Mouse (Mus musculus) limb, embryonic 13.5 days (tissue): ENCODE data around the gene Scaf4. TPM values are rescaled to one million over a fixed set of nuclear protein-coding genes. Genes with fewer than 3 reads are reported as not detected.

ENCODE experiments used
- ATAC-seq: fragments of 200-750 bp; cut with Nextera tagmentation; 2 replicates; pipeline ENCODE4 v1.8.0; 2017; ENCODE audit warnings: low read depth, moderate number of reproducible peaks, moderate TSS enrichment; ENCODE audit not compliant: low FRiP score
- H3K27ac ChIP-seq: fragments of 300-500 bp; sonication (generic); 2 replicates; pipeline ENCODE4 v1.5.1; 2015; ENCODE audit warnings: inconsistent platforms, mild to moderate bottlenecking, moderate library complexity
- H3K27me3 ChIP-seq: fragments of 300-500 bp; sonication (generic); 2 replicates; pipeline ENCODE4 v1.6.1; 2015; ENCODE audit warnings: mild to moderate bottlenecking, inconsistent platforms
- H3K36me3 ChIP-seq: fragments of 300-500 bp; sonication (generic); 2 replicates; pipeline ENCODE4 v1.6.1; 2015; ENCODE audit warnings: inconsistent platforms, mild to moderate bottlenecking, moderate library complexity
- H3K4me1 ChIP-seq: fragments of 300-500 bp; sonication (generic); 2 replicates; pipeline ENCODE4 v1.6.1; 2015; ENCODE audit warnings: inconsistent platforms
- H3K4me2 ChIP-seq: fragments of 300-500 bp; sonication (generic); replicated peaks from 2 replicates; pipeline ENCODE4 v1.6.1; 2015; ENCODE audit warnings: inconsistent platforms, mild to moderate bottlenecking, moderate library complexity
- H3K4me3 ChIP-seq: fragments of 300-500 bp; sonication (generic); 2 replicates; pipeline ENCODE4 v1.5.1; 2015; ENCODE audit warnings: moderate library complexity, mild to moderate bottlenecking, inconsistent platforms
- H3K9ac ChIP-seq: fragments of 300-500 bp; sonication (generic); 2 replicates; pipeline ENCODE4 v1.6.1; 2015; ENCODE audit warnings: mild to moderate bottlenecking, inconsistent platforms
- H3K9me3 ChIP-seq: fragments of 300-500 bp; sonication (generic); 2 replicates; pipeline ENCODE4 v1.6.1; 2016; ENCODE audit warnings: inconsistent platforms
- WGBS: fragments of 180-500 bp; shearing (Covaris S2); methylation state at CpG from one replicate; pipeline ENCODE4 v1.1.7; 2015; 5-methylcytosine and 5-hydroxymethylcytosine counted together
- polyA plus RNA-seq: library from polyadenylated mRNA; unstranded; fragments of >200 nt; fragmentation: Nextera tagmentation; extraction: Ambion mirVana; gene quantifications from 2 replicates; pipeline ENCODE4 v1.2.1, GENCODE M21; 2015

Scaf4 gene
- polyA plus RNA-seq, 1 experiment from 2014 or later: 27.3 TPM

DNA sequence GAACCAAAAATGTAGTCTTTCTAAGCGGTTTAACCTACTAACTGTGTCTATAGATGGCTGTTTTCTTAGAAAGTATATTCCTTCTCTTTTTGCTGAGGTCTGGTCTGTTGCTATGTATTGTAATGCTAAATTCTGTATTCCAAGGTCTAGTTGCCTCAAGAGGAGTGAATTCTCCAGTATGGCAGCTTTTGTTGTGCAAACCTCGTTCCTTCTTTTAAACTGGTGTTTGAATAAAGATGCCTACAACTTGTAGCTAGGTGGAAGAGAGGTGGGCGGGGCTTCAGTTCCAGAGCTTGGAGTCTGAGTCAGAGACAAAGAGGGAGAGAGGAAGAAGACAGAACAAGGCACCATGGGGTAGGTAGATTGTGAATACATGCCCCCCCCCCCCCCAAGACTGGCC lies 25.5 kb upstream of the Scaf4 start:
- Histone ChIP-seq H3K27ac (no peak overlapping the region), H3K27me3 (no peaks in the 10 kb centered on the region), H3K4me1 (no peaks in the 10 kb centered on the region), H3K36me3 (no peaks in the 10 kb centered on the region), H3K4me2 (no peak overlapping the region), H3K9me3 (no peaks in the 10 kb centered on the region), H3K4me3 (no peak overlapping the region), H3K9ac (no peak overlapping the region)
- 72% methylated on average over 3 of the region's 3 CpGs for WGBS
- no peak for ATAC-seq

DNA sequence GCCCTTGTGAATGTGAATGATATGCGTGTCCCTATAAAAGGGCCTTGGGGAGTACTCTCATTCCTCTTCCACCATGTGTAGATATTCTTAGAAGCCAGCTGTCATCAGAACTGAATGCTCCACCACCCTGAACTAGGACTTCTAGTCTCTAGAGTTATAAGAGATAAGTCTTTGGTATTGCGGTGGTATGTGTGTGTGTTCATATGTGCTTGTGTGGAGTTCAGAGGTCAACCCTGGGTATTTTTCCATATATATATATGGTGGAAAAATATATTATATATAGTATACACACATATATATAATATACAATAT lies 19.6 kb upstream of the Scaf4 start:
- Histone ChIP-seq H3K27me3 (peaks cover under 1% of the 10 kb centered on the region; the same call in 1 of the 2 replicates), H3K4me3 (no peak overlapping the region), H3K36me3 (no peaks in the 10 kb centered on the region), H3K4me1 (peaks cover under 1% of the 10 kb centered on the region; the same call in 1 of the 2 replicates), H3K9ac (no peak overlapping the region), H3K4me2 (no peak overlapping the region), H3K27ac (no peak overlapping the region), H3K9me3 (no peaks in the 10 kb centered on the region)
- no peak; the same call in 1 of the 2 replicates for ATAC-seq
- 87% methylated on average over 2 of the region's 2 CpGs for WGBS

DNA sequence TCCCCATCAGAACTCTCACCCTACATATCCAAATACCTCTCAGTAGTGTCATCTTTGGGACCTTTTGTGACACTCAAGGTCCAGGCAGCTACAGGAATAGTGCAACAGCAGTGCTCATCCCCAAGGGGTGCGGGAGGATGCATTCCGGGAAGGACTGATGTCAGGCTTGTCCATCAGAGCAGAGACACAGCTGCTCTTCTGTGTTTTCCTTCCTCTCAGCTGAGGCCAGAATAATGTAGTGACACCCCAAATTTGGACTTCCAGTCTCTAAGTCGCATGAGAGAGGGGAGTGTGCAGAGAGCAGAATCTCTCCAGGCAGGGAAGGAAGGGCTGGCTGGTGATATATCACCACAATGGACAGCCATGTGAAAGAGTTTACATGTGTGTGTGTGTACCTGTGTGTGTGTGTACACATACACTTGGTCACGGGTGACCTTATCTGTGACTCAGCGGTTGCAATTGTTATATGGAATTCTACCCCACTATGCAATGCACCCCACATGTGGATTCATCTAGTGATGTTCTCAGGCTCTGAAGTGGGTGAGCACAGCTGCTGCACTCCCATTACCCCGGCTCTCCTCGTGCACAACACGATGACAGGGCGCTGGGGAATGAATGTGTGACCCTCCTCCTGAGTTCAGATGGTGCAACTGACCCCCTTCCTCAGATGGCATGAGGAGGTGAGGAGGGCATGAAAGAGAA lies 19.1 kb upstream of the Scaf4 start:
- WGBS: 84% methylated on average over 9 of the region's 9 CpGs

DNA sequence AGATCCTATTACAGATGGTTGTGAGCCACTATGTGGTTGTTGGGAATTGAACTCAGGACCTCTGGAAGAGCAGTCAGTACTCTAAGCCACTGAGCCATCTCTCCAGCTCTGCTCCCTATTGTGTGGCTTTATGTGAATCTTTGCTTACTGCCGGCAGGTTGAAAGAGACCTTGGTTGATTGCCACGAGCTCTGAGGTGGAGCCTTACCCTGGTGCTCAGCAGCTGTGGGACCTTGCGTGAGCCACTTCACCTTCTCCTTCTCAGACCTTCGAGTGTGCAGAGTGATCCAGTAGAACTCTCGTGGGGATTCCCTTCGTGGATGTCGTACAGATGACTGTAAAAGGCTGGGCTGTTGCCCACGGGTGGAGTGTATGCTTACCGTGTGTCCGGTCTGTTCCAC lies 17.4 kb upstream of the Scaf4 start:
- Histone ChIP-seq H3K4me2 (no peak overlapping the region), H3K4me3 (no peak overlapping the region), H3K36me3 (no peaks in the 10 kb centered on the region), H3K4me1 (peaks cover 11% of the 10 kb centered on the region; the same call in 1 of the 2 replicates), H3K27ac (no peak overlapping the region), H3K27me3 (peaks cover 13% of the 10 kb centered on the region; the same call in 1 of the 2 replicates), H3K9me3 (no peaks in the 10 kb centered on the region), H3K9ac (no peak overlapping the region)
- WGBS: 90% methylated on average over 10 of the region's 10 CpGs
- no peak for ATAC-seq

More for the DNA sequence above, 19.1 kb upstream of the Scaf4 start:
- peak; percentile 66 for ATAC-seq
- H3K4me2 ChIP-seq: no peak overlapping the region
- no peaks in the 10 kb centered on the region for H3K36me3 ChIP-seq
- no peak overlapping the region for H3K4me3 ChIP-seq
- peaks cover 6% of the 10 kb centered on the region; the same call in 1 of the 2 replicates for H3K4me1 ChIP-seq
- H3K27ac ChIP-seq: no peak overlapping the region
- no peaks in the 10 kb centered on the region for H3K9me3 ChIP-seq
- H3K27me3 ChIP-seq: peaks cover 6% of the 10 kb centered on the region; the same call in 1 of the 2 replicates
- H3K9ac ChIP-seq: no peak overlapping the region

DNA sequence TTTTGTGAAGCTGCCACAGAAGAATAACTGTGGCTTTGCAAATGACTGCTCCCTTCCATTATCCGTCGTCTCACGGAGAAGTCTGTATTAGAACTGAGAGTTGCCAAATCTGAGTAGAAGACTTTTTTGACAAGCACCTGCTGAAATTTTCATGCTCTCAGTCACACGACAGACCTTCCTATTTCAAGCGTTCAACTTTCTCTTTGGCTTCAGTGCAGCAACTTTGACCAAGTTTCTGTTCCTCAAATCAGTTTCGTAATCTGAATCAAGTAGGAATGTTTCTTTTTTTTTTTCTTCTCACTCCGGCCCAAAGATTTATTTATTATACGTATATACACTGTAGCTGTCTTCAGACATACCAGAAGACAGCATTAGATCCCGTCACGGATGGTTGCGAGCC lies 16.6 kb upstream of the Scaf4 start:
- 90% methylated on average over 11 of the region's 11 CpGs for WGBS
- no peak for ATAC-seq

DNA sequence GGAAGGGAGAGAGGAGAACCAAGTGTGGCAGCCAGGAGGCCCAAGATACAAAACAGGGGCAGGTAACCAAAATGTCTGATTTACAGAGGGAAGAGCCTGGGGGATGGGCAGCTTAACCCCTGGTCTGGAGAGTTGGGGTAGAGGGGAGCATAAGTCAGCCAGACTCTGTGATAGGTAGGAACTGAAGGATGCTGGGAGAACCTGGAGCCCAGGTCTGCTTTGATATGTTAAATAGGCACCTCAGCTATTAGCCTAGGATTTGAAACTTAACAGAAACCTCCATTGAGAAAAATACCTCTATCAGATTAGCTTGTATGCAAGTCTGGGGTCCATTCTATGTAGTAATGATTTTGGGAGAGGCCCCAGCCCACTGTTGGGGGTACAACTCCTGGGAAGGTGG lies 15.3 kb upstream of the Scaf4 start:
- Histone ChIP-seq H3K9ac (no peak overlapping the region), H3K9me3 (no peaks in the 10 kb centered on the region), H3K36me3 (no peaks in the 10 kb centered on the region), H3K4me1 (peaks cover 11% of the 10 kb centered on the region; the same call in 1 of the 2 replicates), H3K27me3 (peaks cover 13% of the 10 kb centered on the region; the same call in 1 of the 2 replicates), H3K4me2 (no peak overlapping the region), H3K27ac (no peak overlapping the region), H3K4me3 (no peak overlapping the region)
- ATAC-seq: no peak

More for the DNA sequence above, 16.6 kb upstream of the Scaf4 start:
- H3K4me1 ChIP-seq: peaks cover 11% of the 10 kb centered on the region; the same call in 1 of the 2 replicates
- H3K27ac ChIP-seq: no peak overlapping the region
- H3K4me2 ChIP-seq: no peak overlapping the region
- peaks cover 13% of the 10 kb centered on the region; the same call in 1 of the 2 replicates for H3K27me3 ChIP-seq
- H3K9me3 ChIP-seq: no peaks in the 10 kb centered on the region
- H3K4me3 ChIP-seq: no peak overlapping the region
- H3K36me3 ChIP-seq: no peaks in the 10 kb centered on the region
- H3K9ac ChIP-seq: no peak overlapping the region

DNA sequence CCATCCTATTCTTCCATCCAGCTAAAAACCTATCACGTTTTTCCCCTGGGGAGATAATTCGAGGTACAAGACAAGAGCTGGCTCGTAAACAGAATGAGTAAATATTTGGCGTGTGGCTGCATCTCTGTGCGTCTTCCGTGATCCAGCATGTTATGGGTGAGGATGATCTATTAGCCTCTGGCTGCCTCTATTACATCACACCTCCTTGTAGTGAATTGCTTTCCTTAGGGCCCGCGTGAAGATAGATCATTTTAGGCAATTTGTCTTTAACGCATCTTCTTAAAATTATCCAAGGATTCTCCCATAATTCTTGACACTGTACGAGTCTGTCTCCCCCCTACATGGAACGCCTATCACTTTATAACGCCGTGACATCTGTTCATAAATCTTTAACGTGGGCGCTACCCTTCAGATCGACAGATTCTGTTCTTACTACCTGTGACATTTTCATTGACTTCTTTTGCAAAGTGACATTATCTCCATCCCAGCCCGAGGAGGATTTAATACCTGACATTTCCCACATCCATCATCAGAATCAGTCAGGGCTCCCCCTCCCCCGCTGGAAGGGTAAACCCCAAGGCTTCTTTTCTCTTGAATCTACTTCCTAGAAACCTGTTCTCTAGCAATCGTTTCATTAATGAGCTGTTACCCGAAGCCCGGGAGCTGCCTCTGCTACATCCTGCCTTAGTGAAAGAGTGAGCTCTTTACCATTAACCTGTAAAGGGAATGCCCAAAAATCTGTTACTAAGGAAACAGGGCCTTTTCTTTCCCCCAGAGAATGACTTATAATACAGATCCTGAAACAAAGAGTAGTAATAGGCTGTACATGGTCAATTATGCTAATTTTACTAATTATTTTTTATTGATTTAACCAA lies 14.4 kb upstream of the Scaf4 start:
- Histone ChIP-seq H3K9me3 (no peaks in the 10 kb centered on the region), H3K9ac (no peak overlapping the region), H3K27me3 (peaks cover 13% of the 10 kb centered on the region; the same call in 1 of the 2 replicates), H3K36me3 (no peaks in the 10 kb centered on the region), H3K4me3 (no peak overlapping the region), H3K4me2 (peak overlapping the region; percentile 19), H3K27ac (no peak overlapping the region), H3K4me1 (peaks cover 11% of the 10 kb centered on the region; the same call in 1 of the 2 replicates)
- ATAC-seq: no peak
- 12% methylated on average over 21 of the region's 21 CpGs for WGBS

DNA sequence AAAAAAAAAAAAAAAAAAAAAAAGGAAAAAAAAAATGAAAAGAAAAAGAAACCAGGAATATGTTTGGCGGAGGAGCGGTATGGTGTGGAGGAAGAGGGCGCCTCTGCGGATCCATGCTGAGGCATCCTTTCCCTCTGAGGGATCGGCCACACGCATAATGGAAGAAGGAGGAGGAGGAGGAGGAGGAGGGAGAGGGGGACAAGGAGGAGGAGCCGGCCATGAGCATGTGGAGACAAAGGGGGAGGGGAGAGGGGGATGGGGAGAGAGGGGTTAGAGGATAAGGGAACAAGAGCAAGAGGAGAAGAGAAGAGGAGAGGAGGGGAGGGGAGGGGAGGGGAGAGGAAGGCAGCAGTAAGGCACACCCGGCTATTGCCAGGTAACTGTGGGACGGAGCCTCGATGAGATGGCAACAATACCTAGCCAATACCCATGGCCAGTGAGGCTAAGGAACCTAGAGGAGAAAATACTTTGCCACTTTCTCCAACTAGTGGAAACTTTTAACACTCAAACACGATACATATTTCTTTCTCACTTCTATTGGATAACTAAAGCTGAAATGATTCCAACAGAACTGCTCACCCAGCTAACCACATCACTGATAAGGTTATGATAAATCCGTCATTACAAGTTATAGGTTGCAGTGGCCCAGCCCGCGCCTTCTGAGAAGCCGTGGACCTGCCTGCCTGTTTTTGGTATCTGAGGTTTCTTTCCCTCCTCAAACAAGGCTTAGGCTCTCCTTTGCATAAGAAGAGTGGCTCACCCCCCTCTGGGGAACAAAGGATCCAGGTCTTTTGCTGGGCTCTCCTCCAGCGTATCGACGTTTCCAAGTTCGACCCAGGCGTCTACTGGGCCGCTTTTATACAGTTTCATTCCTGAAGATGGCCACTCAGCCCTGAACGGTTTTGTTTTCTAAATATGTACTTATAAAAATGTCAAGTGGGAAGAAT lies 13.4 kb upstream of the Scaf4 start:
- peaks cover 13% of the 10 kb centered on the region; the same call in 1 of the 2 replicates for H3K27me3 ChIP-seq
- peaks cover 11% of the 10 kb centered on the region; the same call in 1 of the 2 replicates for H3K4me1 ChIP-seq
- H3K4me2 ChIP-seq: peak overlapping the region; percentile 19
- H3K9me3 ChIP-seq: no peaks in the 10 kb centered on the region
- H3K4me3 ChIP-seq: no peak overlapping the region
- H3K9ac ChIP-seq: no peak overlapping the region
- H3K27ac ChIP-seq: no peak overlapping the region
- ATAC-seq: no peak
- no peaks in the 10 kb centered on the region for H3K36me3 ChIP-seq
- 26% methylated on average over 21 of the region's 22 CpGs for WGBS

DNA sequence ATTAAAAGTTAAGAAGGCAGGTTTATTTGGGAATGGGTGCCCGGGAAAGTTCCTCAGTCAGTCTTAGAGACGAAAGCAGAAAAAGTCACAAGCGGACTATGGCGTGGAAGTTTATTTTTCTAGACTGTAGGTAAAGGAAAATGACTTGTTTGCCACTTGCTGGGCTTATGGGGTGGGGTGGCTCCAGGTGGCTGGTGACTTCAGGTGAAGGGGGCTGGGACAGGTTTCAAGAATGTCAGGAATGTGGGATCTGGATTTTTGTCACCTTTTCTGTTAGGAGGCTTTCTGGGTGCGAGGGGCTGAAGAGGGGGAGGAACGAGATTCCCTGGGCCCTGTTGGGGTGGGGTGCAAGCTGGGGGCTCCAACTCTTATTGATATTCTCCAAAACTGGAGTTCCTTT lies 7.4 kb upstream of the Scaf4 start:
- no peak overlapping the region for H3K27ac ChIP-seq
- no peak overlapping the region for H3K4me2 ChIP-seq
- H3K9me3 ChIP-seq: no peaks in the 10 kb centered on the region
- peaks cover 10% of the 10 kb centered on the region; the same call in 1 of the 2 replicates for H3K4me1 ChIP-seq
- no peaks in the 10 kb centered on the region for H3K27me3 ChIP-seq
- H3K36me3 ChIP-seq: no peaks in the 10 kb centered on the region
- 41% methylated on average over 6 of the region's 6 CpGs for WGBS
- H3K9ac ChIP-seq: no peak overlapping the region
- H3K4me3 ChIP-seq: no peak overlapping the region
- ATAC-seq: no peak

DNA sequence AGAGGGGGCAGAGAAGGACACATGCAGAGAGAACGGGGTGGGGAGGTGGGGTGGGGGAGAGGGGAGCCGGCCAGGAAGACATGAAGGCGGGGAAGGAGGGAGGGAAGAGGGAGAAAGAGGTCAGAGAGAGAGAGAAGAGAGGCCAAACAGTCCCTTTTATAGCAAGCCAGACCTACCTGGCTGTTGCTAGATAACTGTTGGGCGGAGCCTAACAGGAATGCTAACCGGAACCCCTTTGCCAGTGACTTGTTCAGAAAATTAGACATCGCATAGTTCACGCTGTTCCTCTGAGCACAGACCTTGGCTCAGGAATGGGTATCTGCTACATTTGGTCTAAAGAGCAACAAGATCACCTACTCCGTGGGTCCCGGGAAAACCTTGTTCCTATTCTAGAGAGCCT lies 6.7 kb upstream of the Scaf4 start:
- H3K36me3 ChIP-seq: no peaks in the 10 kb centered on the region
- H3K4me2 ChIP-seq: no peak overlapping the region
- no peak overlapping the region for H3K27ac ChIP-seq
- H3K9me3 ChIP-seq: no peaks in the 10 kb centered on the region
- ATAC-seq: no peak
- no peak overlapping the region for H3K9ac ChIP-seq
- peaks cover 10% of the 10 kb centered on the region; the same call in 1 of the 2 replicates for H3K4me1 ChIP-seq
- 57% methylated on average over 9 of the region's 9 CpGs for WGBS
- no peak overlapping the region for H3K4me3 ChIP-seq
- no peaks in the 10 kb centered on the region for H3K27me3 ChIP-seq

DNA sequence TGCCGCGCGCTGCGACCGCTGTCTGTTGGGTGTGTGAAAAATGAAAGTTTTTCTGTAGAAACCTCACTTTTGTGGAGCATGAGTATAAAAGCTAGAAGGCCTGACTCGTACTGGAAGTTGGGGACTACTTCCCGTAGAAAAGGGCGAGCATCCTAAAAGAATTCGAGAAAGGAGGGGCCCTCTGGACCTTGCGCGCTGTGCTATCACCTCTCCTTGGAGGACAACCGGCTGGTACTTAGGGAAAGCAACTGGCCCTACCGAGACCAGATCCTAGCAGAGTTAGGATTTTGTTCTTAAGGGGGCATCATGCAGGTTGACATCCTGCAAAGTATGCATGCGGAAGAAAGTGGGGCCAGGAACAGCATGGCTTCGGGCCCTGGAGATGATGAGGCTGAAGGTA lies 613 bp upstream of the Scaf4 start:
- peak overlapping the region; percentile 98 for H3K4me3 ChIP-seq
- peaks cover 38% of the 10 kb centered on the region for H3K4me1 ChIP-seq
- peak overlapping the region; percentile 76 for H3K9ac ChIP-seq
- peak overlapping the region; percentile 92; the same call in 1 of the 2 replicates for H3K27ac ChIP-seq
- H3K27me3 ChIP-seq: no peaks in the 10 kb centered on the region
- ATAC-seq: no peak
- no peaks in the 10 kb centered on the region for H3K36me3 ChIP-seq
- peak overlapping the region; percentile 68 for H3K4me2 ChIP-seq
- no peaks in the 10 kb centered on the region for H3K9me3 ChIP-seq
- WGBS: 7% methylated on average over 15 of the region's 15 CpGs
